Mouse (Mus musculus) lung, adult 2 months (tissue): ENCODE measurements around the gene Slc12a5. TPM values are rescaled to one million over a fixed set of nuclear protein-coding genes. Genes with fewer than 3 reads are reported as not detected.

Experiments
- DNase-seq: peaks from one replicate; pipeline ENCODE4 v3.0.0; 2022
- H3K4me1 ChIP-seq: fragments of 200-500 bp; 2 replicates; pipeline ENCODE4 v1.6.1; 2011; ENCODE audit warnings: low read length; ENCODE audit not compliant: control insufficient read depth, insufficient read depth
- H3K4me3 ChIP-seq: fragments of 200-500 bp; replicated peaks from 2 replicates; pipeline ENCODE3; 2011; ENCODE audit warnings: low read depth, mild to moderate bottlenecking, control low read depth, low read length; ENCODE audit errors: extremely low read depth
- CTCF ChIP-seq: fragments of 200-500 bp; IDR thresholded peaks from 2 replicates; pipeline ENCODE4 v1.5.1; 2011; ENCODE audit warnings: mild to moderate bottlenecking, low read length, control low read depth; ENCODE audit not compliant: insufficient read depth
- POLR2A ChIP-seq: fragments of 200-500 bp; IDR thresholded peaks from 2 replicates; pipeline ENCODE4 v1.6.1; 2011; ENCODE audit warnings: low read depth, mild to moderate bottlenecking, control low read depth, low read length, borderline replicate concordance; ENCODE audit errors: extremely low read depth
- WGBS: fragments of 180-500 bp; shearing (Covaris S2); methylation state at CpG from one replicate; pipeline ENCODE4 v1.1.7; 2018; 5-methylcytosine and 5-hydroxymethylcytosine counted together
- polyA plus RNA-seq: library from polyadenylated mRNA; depleted of rRNA; stranded (reverse); fragments of >200 nt; gene quantifications from 2 replicates; pipeline ENCODE4 v1.2.3, GENCODE M21; 2012

The Slc12a5 gene
- polyA plus RNA-seq, 1 experiment = 3.6 TPM

DNA sequence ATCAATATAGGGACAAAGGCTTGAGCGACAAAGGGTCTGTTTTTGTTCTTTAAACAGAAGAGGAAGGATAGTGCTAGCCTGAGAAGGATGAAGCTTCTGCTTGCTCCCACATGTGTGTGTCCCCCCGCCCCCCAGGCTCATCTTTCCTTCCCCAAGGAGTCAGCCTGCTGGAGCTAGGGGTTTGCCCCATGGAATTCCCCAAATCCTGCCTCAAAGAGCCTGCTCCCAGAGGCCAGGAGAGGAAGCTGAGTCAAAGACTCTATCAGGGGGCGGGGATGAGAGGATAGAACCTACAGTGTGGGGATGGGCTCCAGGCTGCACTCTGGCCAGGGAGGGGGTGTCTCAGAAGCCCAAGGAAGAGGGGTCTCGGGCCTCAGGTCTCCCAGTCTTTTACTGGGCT is 13.1 kb upstream of the Slc12a5 start:
- 31% methylated on average over 4 of the region's 4 CpGs for WGBS
- Histone ChIP-seq H3K4me1 (no peaks in the 10 kb centered on the region), H3K4me3 (no peak overlapping the region)
- no peak for TF ChIP-seq CTCF
- no peak for TF ChIP-seq POLR2A
- no peak for DNase-seq

DNA sequence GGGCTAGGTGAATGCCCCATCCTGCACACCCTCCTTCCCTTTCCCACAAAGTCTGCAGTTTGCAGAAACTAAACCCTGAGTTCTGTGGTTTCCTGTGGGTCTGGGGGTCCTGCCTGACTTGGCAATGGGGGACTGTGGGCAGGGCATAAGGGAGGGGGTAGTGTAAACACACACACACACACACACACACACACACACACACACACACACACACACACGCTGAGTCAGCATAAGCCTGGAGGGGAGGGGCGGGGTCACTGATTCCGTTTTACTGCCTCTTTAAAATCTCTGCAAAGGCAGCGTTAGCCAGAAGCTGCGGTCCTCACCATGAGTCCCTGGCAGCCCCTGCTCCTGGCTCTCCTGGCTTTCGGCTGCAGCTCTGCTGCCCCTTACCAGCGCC is 12.7 kb upstream of the Slc12a5 start:
- H3K4me1 ChIP-seq = no peaks in the 10 kb centered on the region
- TF ChIP-seq CTCF (no peak), POLR2A (no peak)
- DNase-seq = no peak
- H3K4me3 ChIP-seq = no peak overlapping the region
- 6% methylated on average over 7 of the region's 7 CpGs for WGBS

DNA sequence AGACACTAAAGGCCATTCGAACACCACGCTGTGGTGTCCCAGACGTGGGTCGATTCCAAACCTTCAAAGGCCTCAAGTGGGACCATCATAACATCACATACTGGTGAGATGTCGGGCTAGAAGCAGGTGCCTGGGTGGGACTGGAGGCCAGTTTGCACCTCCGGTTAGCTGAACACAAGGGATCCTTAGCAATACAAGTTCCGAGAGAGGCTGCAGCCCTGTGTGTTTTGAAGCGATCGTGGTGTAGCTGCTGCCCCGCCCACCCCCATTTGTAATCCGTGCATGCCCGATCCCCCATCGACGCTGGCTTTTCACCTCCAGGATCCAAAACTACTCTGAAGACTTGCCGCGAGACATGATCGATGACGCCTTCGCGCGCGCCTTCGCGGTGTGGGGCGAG is 11.6 kb upstream of the Slc12a5 start:
- TF ChIP-seq POLR2A (no peak), CTCF (no peak)
- 7% methylated on average over 25 of the region's 25 CpGs for WGBS
- no peaks in the 10 kb centered on the region for H3K4me1 ChIP-seq
- H3K4me3 ChIP-seq = no peak overlapping the region
- DNase-seq = no peak

DNA sequence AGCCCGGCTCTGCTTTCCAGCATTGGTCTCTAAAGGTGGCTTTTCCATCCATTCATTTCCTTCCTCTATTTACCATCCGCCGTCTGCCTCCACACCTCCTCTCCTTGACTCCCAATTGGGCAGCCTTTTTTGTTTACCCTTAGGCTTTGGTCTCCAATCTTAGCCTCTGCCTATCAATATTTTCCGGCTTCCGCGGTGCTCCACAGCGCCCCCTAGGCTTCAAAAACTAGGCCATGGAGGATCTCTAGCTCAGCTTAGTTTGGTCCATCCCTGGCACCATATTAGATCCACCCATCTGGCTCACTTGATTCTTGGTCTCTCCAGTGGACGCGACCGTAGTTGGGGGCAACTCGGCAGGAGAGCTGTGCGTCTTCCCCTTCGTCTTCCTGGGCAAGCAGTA is 10.1 kb upstream of the Slc12a5 start:
- Histone ChIP-seq H3K4me1 (no peaks in the 10 kb centered on the region), H3K4me3 (no peak overlapping the region)
- WGBS = 23% methylated on average over 13 of the region's 13 CpGs
- TF ChIP-seq POLR2A (no peak), CTCF (0 out of 2 replicates have a peak, but pooled peaks have one; percentile 25)
- DNase-seq = no peak

DNA sequence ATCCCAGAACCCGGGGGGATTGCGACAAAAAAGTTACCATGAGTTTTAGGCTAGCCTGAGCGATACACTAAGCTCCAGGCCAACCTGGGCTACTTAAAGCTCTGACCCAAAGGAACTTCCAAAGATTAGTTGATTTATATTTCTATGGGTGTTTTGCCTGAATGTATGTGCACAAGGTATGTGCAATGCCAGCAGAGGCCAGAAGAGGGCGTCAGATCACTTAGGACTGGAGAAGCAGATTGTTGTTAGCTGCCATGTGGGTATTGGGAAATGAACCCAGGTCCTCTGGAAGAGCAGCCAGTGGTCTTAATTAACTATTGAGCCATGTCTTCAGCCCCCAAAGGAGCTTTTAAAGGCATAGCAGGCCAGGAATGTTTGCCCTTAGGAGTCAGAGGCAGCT is 8.9 kb upstream of the Slc12a5 start:
- 76% methylated on average over 4 of the region's 4 CpGs for WGBS

DNA sequence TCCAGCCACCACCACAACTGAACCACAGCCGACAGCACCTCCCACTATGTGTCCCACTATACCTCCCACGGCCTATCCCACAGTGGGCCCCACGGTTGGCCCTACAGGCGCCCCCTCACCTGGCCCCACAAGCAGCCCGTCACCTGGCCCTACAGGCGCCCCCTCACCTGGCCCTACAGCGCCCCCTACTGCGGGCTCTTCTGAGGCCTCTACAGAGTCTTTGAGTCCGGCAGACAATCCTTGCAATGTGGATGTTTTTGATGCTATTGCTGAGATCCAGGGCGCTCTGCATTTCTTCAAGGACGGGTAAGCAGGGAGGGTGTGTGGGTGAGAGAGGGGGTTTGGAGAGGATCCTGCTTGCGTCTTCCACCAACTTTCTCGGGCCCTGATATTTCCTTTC is 8.2 kb upstream of the Slc12a5 start:
- Histone ChIP-seq H3K4me1 (no peaks in the 10 kb centered on the region), H3K4me3 (no peak overlapping the region)
- no peak for DNase-seq
- 35% methylated on average over 13 of the region's 13 CpGs for WGBS
- no peak for TF ChIP-seq CTCF

More for the DNA sequence above, 8.9 kb upstream of the Slc12a5 start:
- no peak overlapping the region for H3K4me3 ChIP-seq
- H3K4me1 ChIP-seq = no peaks in the 10 kb centered on the region
- TF ChIP-seq CTCF (no peak), POLR2A (no peak)
- no peak for DNase-seq

DNA sequence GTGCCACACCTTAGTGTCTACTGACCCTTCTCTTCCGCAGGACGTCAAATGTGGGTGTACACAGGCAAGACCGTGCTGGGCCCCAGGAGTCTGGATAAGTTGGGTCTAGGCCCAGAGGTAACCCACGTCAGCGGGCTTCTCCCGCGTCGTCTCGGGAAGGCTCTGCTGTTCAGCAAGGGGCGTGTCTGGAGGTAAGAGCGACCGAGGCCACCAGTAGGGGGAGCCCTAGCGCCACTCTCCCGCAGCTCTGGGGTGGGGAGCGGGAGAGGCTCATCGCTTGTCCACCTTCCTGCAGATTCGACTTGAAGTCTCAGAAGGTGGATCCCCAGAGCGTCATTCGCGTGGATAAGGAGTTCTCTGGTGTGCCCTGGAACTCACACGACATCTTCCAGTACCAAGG is 7.4 kb upstream of the Slc12a5 start:
- TF ChIP-seq CTCF (peak; percentile 70), POLR2A (no peak)
- peak; percentile 77 for DNase-seq
- Histone ChIP-seq H3K4me1 (no peaks in the 10 kb centered on the region), H3K4me3 (no peak overlapping the region)
- 1% methylated on average over 21 of the region's 21 CpGs for WGBS

DNA sequence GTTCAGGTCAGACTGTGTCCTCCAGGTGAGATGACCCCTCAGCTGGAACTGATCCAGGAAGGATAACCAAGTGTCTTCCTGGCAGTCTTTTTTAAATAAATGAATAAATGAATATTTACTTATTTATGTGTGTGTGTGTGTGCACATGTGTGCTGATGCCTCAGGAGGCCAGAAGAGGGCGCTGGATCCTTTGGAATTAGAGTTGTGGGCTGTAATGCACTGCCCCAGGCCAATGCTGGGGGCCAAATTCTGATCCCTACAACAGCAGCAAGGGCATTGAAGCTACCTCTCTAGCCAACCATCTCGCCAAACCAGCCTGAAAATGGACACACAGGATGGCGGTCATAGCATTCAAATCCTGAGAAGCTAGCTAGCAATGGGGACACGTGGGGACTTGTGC is 4.9 kb upstream of the Slc12a5 start:
- Histone ChIP-seq H3K4me1 (no peaks in the 10 kb centered on the region), H3K4me3 (no peak overlapping the region)
- whole genome bisulfite sequencing = 66% methylated on average over 4 of the region's 4 CpGs
- DNase-seq = no peak
- TF ChIP-seq CTCF (no peak), POLR2A (no peak)

DNA sequence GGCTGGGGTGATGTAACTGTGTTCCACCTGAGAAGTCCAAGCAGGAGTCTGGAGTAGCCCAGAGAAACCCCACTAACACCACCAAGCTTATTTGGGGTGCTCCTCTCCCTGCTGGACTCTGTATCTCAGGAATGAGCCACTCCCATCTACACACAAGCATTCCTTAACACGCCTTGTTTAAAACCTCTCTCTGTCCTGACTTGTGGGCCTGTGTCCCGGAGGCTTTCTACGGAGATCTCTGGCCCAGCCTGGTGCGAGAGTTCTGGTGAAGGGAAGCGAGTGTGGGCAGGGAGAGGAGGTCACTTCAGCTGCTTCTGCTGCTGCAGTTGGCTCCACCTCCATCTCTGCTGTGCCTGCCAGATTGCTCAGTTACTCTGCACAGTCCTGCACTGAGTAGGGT is 4.4 kb upstream of the Slc12a5 start:
- TF ChIP-seq POLR2A = no peak
- TF ChIP-seq CTCF = no peak
- no peaks in the 10 kb centered on the region for H3K4me1 ChIP-seq
- DNase-seq = no peak
- no peak overlapping the region for H3K4me3 ChIP-seq
- 65% methylated on average over 5 of the region's 5 CpGs for WGBS

DNA sequence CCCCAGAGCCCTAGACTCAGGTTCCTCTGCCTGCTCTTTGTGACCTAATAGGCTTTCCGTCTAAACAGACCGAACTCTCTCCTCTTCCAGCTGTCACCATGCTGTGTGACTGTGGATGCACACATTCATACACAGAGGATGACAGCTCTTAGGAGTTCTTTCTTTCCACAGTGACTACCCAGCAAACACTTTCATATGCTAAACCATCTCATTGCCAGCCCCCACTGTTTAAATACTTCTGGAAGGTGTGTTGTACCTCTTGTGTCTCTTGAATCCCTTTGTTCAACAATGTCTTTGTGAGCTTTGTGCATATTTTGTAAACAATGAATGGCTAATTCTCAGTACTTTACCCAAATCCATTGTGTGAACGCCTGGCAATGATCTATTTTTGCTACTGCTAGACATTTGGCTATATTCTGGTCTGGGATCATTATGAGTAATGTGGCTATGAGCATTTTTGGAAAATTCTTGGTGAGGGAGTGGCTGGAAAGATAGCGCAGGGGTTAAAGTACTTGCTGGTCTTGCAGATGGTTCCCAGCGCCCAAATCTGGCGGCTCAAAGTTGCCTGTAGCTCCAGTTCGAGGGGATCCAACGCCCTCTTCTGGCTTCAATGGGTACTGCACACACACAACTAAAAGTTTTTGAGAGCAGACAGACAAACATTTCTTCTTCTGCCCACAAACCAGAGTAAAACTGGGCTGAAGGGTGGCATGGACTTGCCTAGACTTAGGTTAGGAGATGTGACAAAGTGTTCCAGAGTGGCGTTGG is 2.9 kb upstream of the Slc12a5 start:
- no peak for TF ChIP-seq CTCF
- TF ChIP-seq POLR2A = no peak
- 59% methylated on average over 9 of the region's 9 CpGs for WGBS
- Histone ChIP-seq H3K4me1 (no peaks in the 10 kb centered on the region), H3K4me3 (no peak overlapping the region)
- DNase-seq = no peak
